Mouse (Mus musculus) forebrain, embryonic 13.5 days (tissue): Measurements from ENCODE around the gene Ubr4. TPM values are rescaled to one million over a fixed set of nuclear protein-coding genes. Genes with fewer than 3 reads are reported as not detected.
"Not testable (repeated sequence)": the region's sequence is repeated elsewhere in the genome, so short reads cannot be mapped to it uniquely, and the experiment has no call there.

Experiments used
- ATAC-seq: fragments of 200-750 bp; cut with Nextera tagmentation; 2 replicates; pipeline ENCODE4 v1.8.0; 2017
- H3K27ac ChIP-seq: fragments of 300-500 bp; sonication (generic); 2 replicates; pipeline ENCODE4 v1.5.1; 2015; ENCODE audit warnings: inconsistent platforms, mild to moderate bottlenecking, moderate library complexity
- H3K27me3 ChIP-seq: fragments of 300-500 bp; sonication (generic); 2 replicates; pipeline ENCODE4 v1.6.1; 2015; ENCODE audit warnings: mild to moderate bottlenecking, inconsistent platforms
- H3K36me3 ChIP-seq: fragments of 300-500 bp; sonication (generic); 2 replicates; pipeline ENCODE4 v1.6.1; 2015; ENCODE audit warnings: mild to moderate bottlenecking, inconsistent platforms; ENCODE audit not compliant: poor library complexity, severe bottlenecking
- H3K4me1 ChIP-seq: fragments of 300-500 bp; sonication (generic); 2 replicates; pipeline ENCODE4 v1.6.1; 2015; ENCODE audit warnings: inconsistent platforms
- H3K4me2 ChIP-seq: fragments of 300-500 bp; sonication (generic); 2 replicates; pipeline ENCODE4 v1.6.1; 2015; ENCODE audit warnings: inconsistent platforms, mild to moderate bottlenecking, moderate library complexity
- H3K4me3 ChIP-seq: fragments of 300-500 bp; sonication (generic); 2 replicates; pipeline ENCODE4 v1.5.1; 2015; ENCODE audit warnings: mild to moderate bottlenecking, inconsistent platforms
- H3K9ac ChIP-seq: fragments of 300-500 bp; sonication (generic); 2 replicates; pipeline ENCODE4 v1.6.1; 2015; ENCODE audit warnings: mild to moderate bottlenecking, inconsistent platforms
- H3K9me3 ChIP-seq: fragments of 300-500 bp; sonication (generic); replicated peaks from 2 replicates; pipeline ENCODE4 v1.6.1; 2016; ENCODE audit warnings: inconsistent platforms
- WGBS: fragments of 180-500 bp; shearing (Covaris S2); methylation state at CpG from one replicate; pipeline ENCODE4 v1.1.7; 2015; 5-methylcytosine and 5-hydroxymethylcytosine counted together
- polyA plus RNA-seq: library from polyadenylated mRNA; unstranded; fragments of >200 nt; fragmentation: Nextera tagmentation; extraction: Ambion mirVana; gene quantifications from 2 replicates; pipeline ENCODE4 v1.2.1, GENCODE M21; 2015

Gene Ubr4
- polyA plus RNA-seq, 1 experiment from 2014 or later: 69.9 TPM

GRCm38 (mm10) chr4:139367336-139367735 is 14.9 kb downstream of the Ubr4 start:
- Histone ChIP-seq H3K4me1 (no peaks in the 10 kb centered on the region), H3K4me2 (no peak overlapping the region), H3K9me3 (no peaks in the 10 kb centered on the region), H3K36me3 (peaks cover 98% of the 10 kb centered on the region), H3K4me3 (no peak overlapping the region), H3K27ac (no peak overlapping the region), H3K27me3 (no peaks in the 10 kb centered on the region), H3K9ac (no peak overlapping the region)
- WGBS: 97% methylated on average over 3 of the region's 3 CpGs
- no peak for ATAC-seq

- no peak for ATAC-seq
Observed at GRCm38 (mm10) chr4:139368038-139368437, 15.6 kb downstream of the Ubr4 start.

GRCm38 (mm10) chr4:139373130-139373529 is 20.7 kb downstream of the Ubr4 start:
- Histone ChIP-seq H3K9me3 (no peaks in the 10 kb centered on the region), H3K9ac (no peak overlapping the region), H3K27ac (no peak overlapping the region), H3K4me2 (no peak overlapping the region), H3K27me3 (no peaks in the 10 kb centered on the region), H3K4me1 (no peaks in the 10 kb centered on the region), H3K4me3 (no peak overlapping the region), H3K36me3 (peaks cover 96% of the 10 kb centered on the region)
- no peak for ATAC-seq
- WGBS: 93% methylated on average over 4 of the region's 4 CpGs

More at GRCm38 (mm10) chr4:139368038-139368437, 15.6 kb downstream of the Ubr4 start:
- H3K9ac ChIP-seq: no peak overlapping the region
- no peaks in the 10 kb centered on the region for H3K4me1 ChIP-seq
- H3K4me3 ChIP-seq: no peak overlapping the region
- WGBS: 94% methylated on average over 5 of the region's 5 CpGs
- no peaks in the 10 kb centered on the region for H3K9me3 ChIP-seq
- no peak overlapping the region for H3K27ac ChIP-seq
- no peak overlapping the region for H3K4me2 ChIP-seq
- peaks cover 98% of the 10 kb centered on the region for H3K36me3 ChIP-seq
- no peaks in the 10 kb centered on the region for H3K27me3 ChIP-seq

DNA sequence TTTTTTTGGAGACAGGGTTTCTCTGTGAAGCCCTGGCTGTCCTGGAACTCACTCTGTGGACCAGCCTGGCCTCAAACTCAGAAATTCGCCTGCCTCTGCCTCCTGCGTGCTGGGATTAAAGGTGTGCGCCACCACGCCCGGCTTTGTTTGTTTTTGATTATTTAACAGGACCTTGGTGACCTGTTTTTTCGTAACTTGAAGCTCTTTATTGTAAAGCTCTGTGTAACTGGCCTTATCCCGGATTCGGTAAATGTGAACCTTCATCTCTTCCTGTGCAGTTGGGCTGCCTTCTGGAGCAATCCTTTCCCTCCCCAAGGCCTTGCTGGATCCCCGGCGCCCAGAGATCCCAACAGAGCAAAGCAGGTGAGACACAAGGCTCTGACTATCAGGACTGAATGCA is 21.1 kb downstream of the Ubr4 start:
- Histone ChIP-seq H3K4me1 (no peaks in the 10 kb centered on the region), H3K4me3 (no peak overlapping the region), H3K36me3 (peaks cover 92% of the 10 kb centered on the region), H3K9me3 (no peaks in the 10 kb centered on the region), H3K4me2 (no peak overlapping the region), H3K27ac (no peak overlapping the region), H3K27me3 (no peaks in the 10 kb centered on the region), H3K9ac (no peak overlapping the region)
- no peak for ATAC-seq
- WGBS: 92% methylated on average over 10 of the region's 10 CpGs

- WGBS: 13% methylated on average over 8 of the region's 8 CpGs
- peak overlapping the region; percentile 98 for H3K4me2 ChIP-seq
- no peaks in the 10 kb centered on the region for H3K27me3 ChIP-seq
- no peaks in the 10 kb centered on the region for H3K9me3 ChIP-seq
- no peak for ATAC-seq
- peaks cover 24% of the 10 kb centered on the region for H3K4me1 ChIP-seq
- peak overlapping the region; percentile 86 for H3K9ac ChIP-seq
- peaks cover 33% of the 10 kb centered on the region for H3K36me3 ChIP-seq
- peak overlapping the region; percentile 73; the same call in 1 of the 2 replicates for H3K27ac ChIP-seq
- peak overlapping the region; percentile 87 for H3K4me3 ChIP-seq
Observed at GRCm38 (mm10) chr4:139379719-139380118, 27.3 kb downstream of the Ubr4 start.

- Histone ChIP-seq H3K9me3 (no peaks in the 10 kb centered on the region), H3K4me2 (peak overlapping the region; percentile 98), H3K4me1 (peaks cover 24% of the 10 kb centered on the region), H3K27me3 (no peaks in the 10 kb centered on the region), H3K4me3 (peak overlapping the region; percentile 87), H3K36me3 (peaks cover 27% of the 10 kb centered on the region), H3K9ac (peak overlapping the region; percentile 86), H3K27ac (peak overlapping the region; percentile 73)
- WGBS: under 1% methylated on average over 45 of the region's 54 CpGs
- ATAC-seq: peak; percentile 95
Observed at GRCm38 (mm10) chr4:139380207-139380748, 27.9 kb downstream of the Ubr4 start.

- Histone ChIP-seq H3K27ac (peak overlapping the region; percentile 73), H3K4me1 (peaks cover 24% of the 10 kb centered on the region), H3K4me3 (peak overlapping the region; percentile 87), H3K9ac (peak overlapping the region; percentile 86), H3K36me3 (peaks cover 21% of the 10 kb centered on the region), H3K9me3 (no peaks in the 10 kb centered on the region), H3K27me3 (no peaks in the 10 kb centered on the region), H3K4me2 (peak overlapping the region; percentile 98)
- ATAC-seq: peak; percentile 66; the same call in 1 of the 2 replicates
- WGBS: 4% methylated on average over 39 of the region's 44 CpGs
Observed at GRCm38 (mm10) chr4:139380775-139381451, 28.5 kb downstream of the Ubr4 start.

- peak overlapping the region; percentile 86 for H3K9ac ChIP-seq
- H3K9me3 ChIP-seq: no peaks in the 10 kb centered on the region
- H3K27ac ChIP-seq: no peak overlapping the region
- no peaks in the 10 kb centered on the region for H3K27me3 ChIP-seq
- peak overlapping the region; percentile 87 for H3K4me3 ChIP-seq
- 60% methylated on average over 4 of the region's 4 CpGs for WGBS
- H3K36me3 ChIP-seq: peaks cover 16% of the 10 kb centered on the region; the same call in 1 of the 2 replicates
- ATAC-seq: no peak
- peak overlapping the region; percentile 98 for H3K4me2 ChIP-seq
- peaks cover 24% of the 10 kb centered on the region for H3K4me1 ChIP-seq
Observed at GRCm38 (mm10) chr4:139381452-139381845, 29.0 kb downstream of the Ubr4 start.

- H3K9me3 ChIP-seq: no peaks in the 10 kb centered on the region
- peaks cover 8% of the 10 kb centered on the region; the same call in 1 of the 2 replicates for H3K36me3 ChIP-seq
- no peaks in the 10 kb centered on the region for H3K27me3 ChIP-seq
- H3K27ac ChIP-seq: no peak overlapping the region
- H3K9ac ChIP-seq: no peak overlapping the region
- no peak for ATAC-seq
- 84% methylated on average over 7 of the region's 7 CpGs for WGBS
- H3K4me1 ChIP-seq: peaks cover 24% of the 10 kb centered on the region
- no peak overlapping the region for H3K4me3 ChIP-seq
- peak overlapping the region; percentile 98 for H3K4me2 ChIP-seq
Observed at GRCm38 (mm10) chr4:139382231-139382630, 29.8 kb downstream of the Ubr4 start.

- H3K4me2 ChIP-seq, H3K27ac ChIP-seq, H3K4me3 ChIP-seq, H3K27me3 ChIP-seq, ATAC-seq, H3K9me3 ChIP-seq, H3K9ac ChIP-seq: not testable (repeated sequence)
- Histone ChIP-seq H3K4me1 (peaks cover 17% of the 10 kb centered on the region), H3K36me3 (peaks cover 18% of the 10 kb centered on the region)
- 88% methylated on average over 5 of the region's 5 CpGs for WGBS
Observed at GRCm38 (mm10) chr4:139385841-139386240, 33.4 kb downstream of the Ubr4 start.

DNA sequence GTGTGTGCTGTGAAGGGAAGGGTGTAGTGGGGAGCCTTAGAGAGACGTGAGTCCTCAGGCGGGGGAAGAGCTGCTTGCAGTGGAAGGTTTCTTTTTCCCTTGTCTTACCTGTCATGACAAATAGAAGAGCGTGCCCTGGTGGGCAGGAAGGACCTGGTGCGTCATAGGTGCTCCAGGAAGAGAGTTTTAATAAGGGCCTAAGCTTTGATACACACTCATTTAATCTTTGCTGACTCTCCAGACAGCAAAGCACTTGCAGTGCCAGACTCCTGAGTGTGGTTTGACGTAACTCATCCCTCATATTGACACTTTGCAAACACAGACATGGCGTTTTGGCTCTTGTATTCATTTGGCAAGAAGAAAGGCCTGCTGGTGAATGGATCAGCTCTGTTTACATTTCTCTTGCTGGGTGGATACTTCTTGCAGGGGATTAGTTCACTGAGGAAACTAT is 34.5 kb downstream of the Ubr4 start:
- H3K4me3 ChIP-seq: no peak overlapping the region
- no peak overlapping the region for H3K9ac ChIP-seq
- H3K27me3 ChIP-seq: no peaks in the 10 kb centered on the region
- no peak overlapping the region for H3K27ac ChIP-seq
- peaks cover 7% of the 10 kb centered on the region for H3K4me1 ChIP-seq
- H3K4me2 ChIP-seq: no peak overlapping the region
- ATAC-seq: no peak
- no peaks in the 10 kb centered on the region for H3K9me3 ChIP-seq
- H3K36me3 ChIP-seq: peaks cover 29% of the 10 kb centered on the region
- 74% methylated on average over 6 of the region's 6 CpGs for WGBS

DNA sequence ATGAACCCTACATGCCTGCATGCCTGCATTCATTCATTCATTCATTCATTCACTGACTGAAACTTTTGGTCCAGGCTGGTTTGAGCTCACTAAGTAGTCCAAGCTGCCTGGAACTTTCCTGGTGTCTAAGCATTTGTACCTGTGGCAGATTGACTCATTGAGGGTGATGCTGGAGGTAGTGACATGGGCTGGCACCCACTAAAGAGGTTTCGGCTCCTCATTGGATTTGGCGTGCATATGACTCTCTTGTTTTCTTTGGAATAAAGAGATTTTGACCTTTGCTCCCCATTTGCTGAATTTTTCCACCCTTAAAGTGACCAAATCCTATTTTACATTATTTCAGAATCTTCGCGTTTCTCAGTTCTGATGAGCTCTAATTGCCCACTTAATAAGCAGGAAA is 37.1 kb downstream of the Ubr4 start:
- Histone ChIP-seq H3K36me3 (peaks cover 54% of the 10 kb centered on the region), H3K9me3 (no peaks in the 10 kb centered on the region), H3K4me2 (no peak overlapping the region), H3K4me3 (no peak overlapping the region), H3K4me1 (no peaks in the 10 kb centered on the region), H3K27me3 (no peaks in the 10 kb centered on the region), H3K27ac (no peak overlapping the region), H3K9ac (no peak overlapping the region)
- WGBS: 89% methylated on average over 4 of the region's 4 CpGs
- no peak for ATAC-seq
